Mouse (Mus musculus): Measurements from ENCODE around the gene B3gnt3.
"Not testable (repeated sequence)": the region's sequence is repeated elsewhere in the genome, so short reads cannot be mapped to it uniquely, and the experiment has no call there.

B3gnt3 gene

GRCm38 (mm10) chr8:71711574-71711973 lies 10.0 kb upstream of the B3gnt3 start:
- no peak for DNase-seq (ENCODE audit: low spot score in 2 of 2)

GRCm38 (mm10) chr8:71709800-71710446 lies 8.3 kb upstream of the B3gnt3 start:
- DNase-seq (ENCODE audit: low spot score in 2 of 2) = peak; percentile 79 to 91

- no peak for DNase-seq (ENCODE audit: low spot score in 2 of 2)
These were observed 7.7 kb upstream of the B3gnt3 start for GRCm38 (mm10) chr8:71709134-71709799.

GRCm38 (mm10) chr8:71707874-71708273 lies 6.3 kb upstream of the B3gnt3 start:
- peak in 1 of 2 experiments; percentile 64 for DNase-seq (ENCODE audit: low spot score in 2 of 2)

- not testable (repeated sequence) for DNase-seq (ENCODE audit: low spot score in 2 of 2)
These were observed 1.8 kb upstream of the B3gnt3 start for GRCm38 (mm10) chr8:71703400-71703799.

GRCm38 (mm10) chr8:71702923-71703322 lies 1.3 kb upstream of the B3gnt3 start:
- no peak for DNase-seq (ENCODE audit: low spot score in 2 of 2)

GRCm38 (mm10) chr8:71702087-71702432 lies 471 bp upstream of the B3gnt3 start:
- DNase-seq (ENCODE audit: low spot score in 2 of 2) = no peak

- DNase-seq (ENCODE audit: low spot score in 2 of 2) = no peak
These were observed 908 bp downstream of the B3gnt3 start for GRCm38 (mm10) chr8:71700493-71701269.

GRCm38 (mm10) chr8:71695456-71695855 lies 6.1 kb downstream of the B3gnt3 start:
- not testable (repeated sequence) for DNase-seq (ENCODE audit: low spot score in 2 of 2)

- DNase-seq (ENCODE audit: low spot score in 2 of 2) = no peak
These were observed 8.2 kb downstream of the B3gnt3 start for GRCm38 (mm10) chr8:71693166-71694041.

- no peak for DNase-seq (ENCODE audit: low spot score in 2 of 2)
These were observed 9.1 kb downstream of the B3gnt3 start for GRCm38 (mm10) chr8:71692509-71692908.

- no peak for DNase-seq (ENCODE audit: low spot score in 2 of 2)
These were observed 12.6 kb downstream of the B3gnt3 start, which contains the start of gene Insl3 for GRCm38 (mm10) chr8:71689028-71689427. Gene Insl3, plus strand, starts transcription at chr8:71689214.

- DNase-seq (ENCODE audit: low spot score in 2 of 2) = no peak
These were observed 14.0 kb downstream of the B3gnt3 start for GRCm38 (mm10) chr8:71687616-71688015.

GRCm38 (mm10) chr8:71686143-71686734 lies 15.3 kb downstream of the B3gnt3 start:
- DNase-seq (ENCODE audit: low spot score in 2 of 2) = no peak

GRCm38 (mm10) chr8:71685573-71685972 lies 16.0 kb downstream of the B3gnt3 start:
- no peak for DNase-seq (ENCODE audit: low spot score in 2 of 2)

GRCm38 (mm10) chr8:71684701-71685100 lies 16.9 kb downstream of the B3gnt3 start:
- no peak for DNase-seq (ENCODE audit: low spot score in 2 of 2)

- DNase-seq (ENCODE audit: low spot score in 2 of 2) = no peak
These were observed 18.8 kb downstream of the B3gnt3 start for GRCm38 (mm10) chr8:71682832-71683231.

GRCm38 (mm10) chr8:71681369-71681915 lies 20.1 kb downstream of the B3gnt3 start:
- DNase-seq (ENCODE audit: low spot score in 2 of 2) = no peak

- DNase-seq (ENCODE audit: low spot score in 2 of 2) = no peak
These were observed 21.1 kb downstream of the B3gnt3 start for GRCm38 (mm10) chr8:71680471-71680870.

- no peak for DNase-seq (ENCODE audit: low spot score in 2 of 2)
These were observed 21.9 kb downstream of the B3gnt3 start for GRCm38 (mm10) chr8:71679550-71680168.

GRCm38 (mm10) chr8:71679116-71679515 lies 22.5 kb downstream of the B3gnt3 start:
- DNase-seq (ENCODE audit: low spot score in 2 of 2) = no peak
